Comparison of ENCODE assay signal across 11 mouse cellular contexts in the genomic region with DNA sequence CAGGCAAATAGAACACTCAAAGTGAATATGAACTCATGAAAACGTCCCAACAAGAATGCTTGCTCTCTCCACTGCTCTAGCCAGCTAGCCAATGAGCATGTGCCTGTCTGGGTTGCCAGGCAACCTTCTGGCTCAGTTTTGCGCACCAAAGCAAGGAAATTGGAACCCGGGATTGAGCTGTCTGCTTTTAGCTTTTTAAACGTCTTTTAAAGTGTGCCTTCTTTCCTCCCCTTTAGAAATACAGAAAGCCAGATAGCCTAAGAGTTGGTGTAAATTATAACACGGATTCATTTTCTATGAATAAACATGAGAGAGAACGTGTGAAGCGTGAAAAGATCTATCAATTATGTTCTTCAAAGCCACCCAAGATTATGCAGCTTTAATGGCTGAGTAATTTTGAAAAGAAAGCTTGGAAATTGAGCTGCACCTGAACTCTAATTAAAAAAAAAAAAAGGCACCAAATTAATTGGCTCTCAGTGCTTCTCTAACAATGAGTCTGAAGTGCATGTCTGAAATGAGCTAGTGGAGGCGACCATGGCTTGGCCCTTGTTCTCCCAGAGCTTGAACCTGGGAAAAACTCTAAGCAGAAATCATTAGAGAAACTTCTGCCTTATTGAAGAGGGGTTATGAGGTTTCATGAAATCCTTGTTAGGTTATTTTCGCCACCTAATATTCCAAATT. TPM values are rescaled to one million over a fixed set of nuclear protein-coding genes. Genes with fewer than 3 reads are reported as not detected.
DNase-seq lines count a peak whose midpoint lies in the region; ATAC-seq and TF ChIP-seq lines count a peak whose summit lies in the region.
"Had no signal": no experiment of that assay in that cellular context is flagged by ENCODE, and none has a peak within 500 bp of the region (broad histone marks: within the 10 kb centered on the region; RNA-seq: fewer than 3 reads in every experiment).

No protein-coding gene starts in this region.

- no peaks in the 10 kb centered on the region for H3K4me1 ChIP-seq in kidney, adult 2 months (ENCODE audit: control insufficient read depth, insufficient read depth, low read length)
- peaks cover 5% of the 10 kb centered on the region; the same call in 1 of the 2 replicates for H3K4me1 ChIP-seq in hindbrain, postnatal 0 days (ENCODE audit: insufficient read depth, low read length)
- H3K4me1 ChIP-seq: heart, embryonic 15.5 days had no signal

- H3K4me2 ChIP-seq in hindbrain, postnatal 0 days (ENCODE audit: low read depth, low read length), result peak overlapping the region; percentile 42
- H3K4me2 ChIP-seq: heart, embryonic 15.5 days had no signal

- 31% methylated on average over 9 of the region's 9 CpGs for WGBS in kidney, adult 2 months
- WGBS in hindbrain, postnatal 0 days, result 17% methylated on average over 9 of the region's 9 CpGs

- H3K9ac ChIP-seq in hindbrain, postnatal 0 days (replicated peaks; ENCODE audit: low read length), result no peak overlapping the region
- H3K9ac ChIP-seq: heart, embryonic 15.5 days had no signal

- no peaks in the 10 kb centered on the region for H3K27me3 ChIP-seq in kidney, adult 2 months (replicated peaks; ENCODE audit: control insufficient read depth, insufficient read depth, low read length)
- H3K27me3 ChIP-seq in hindbrain, postnatal 0 days (ENCODE audit: insufficient read depth, low read length), result no peaks in the 10 kb centered on the region
- H3K27me3 ChIP-seq: heart, embryonic 15.5 days; megakaryocyte, embryonic 14.5 days had no signal

- no peaks in the 10 kb centered on the region for H3K36me3 ChIP-seq in kidney, adult 2 months (ENCODE audit: control insufficient read depth, insufficient read depth, low read length)
- no peaks in the 10 kb centered on the region for H3K36me3 ChIP-seq in hindbrain, postnatal 0 days (ENCODE audit: insufficient read depth, low read length)
- H3K36me3 ChIP-seq: heart, embryonic 15.5 days had no signal

- TF ChIP-seq POLR2A in kidney, adult 2 months (IDR thresholded peaks at IDR 0.05; ENCODE audit: low read depth, low read length), result no peak

- H3K27ac ChIP-seq in kidney, adult 2 months (ENCODE audit: insufficient read depth, low read depth, low read length), result no peak overlapping the region
- H3K27ac ChIP-seq in hindbrain, postnatal 0 days, result no peak overlapping the region
- H3K27ac ChIP-seq: heart, embryonic 15.5 days had no signal

- DNase-seq in kidney, adult 2 months, result peak; percentile 23
- no peak for DNase-seq in kidney, postnatal 25 days
- peak; percentile 76 for DNase-seq in hindbrain, postnatal 0 days (ENCODE audit: low spot score)
- DNase-seq in left cerebral cortex, postnatal 4 days, result peak; percentile 24
- peak; percentile 49 for DNase-seq in right cerebral cortex, postnatal 4 days
- no peak for DNase-seq in heart, postnatal 25 days (ENCODE audit: low spot score)
- no peak for DNase-seq in spleen, adult 18-20 months

- no peak for TF ChIP-seq CTCF in kidney, adult 2 months (conservative IDR thresholded peaks at IDR 0.05; ENCODE audit: insufficient read depth, insufficient read length, low read depth, low read length)
- TF ChIP-seq CTCF in hindbrain, postnatal 0 days (IDR thresholded peaks at IDR 0.05; ENCODE audit: low read depth), result no peak

- H3K9me3 ChIP-seq in hindbrain, postnatal 0 days (ENCODE audit: low read length), result no peaks in the 10 kb centered on the region
- H3K9me3 ChIP-seq: heart, embryonic 15.5 days; megakaryocyte, embryonic 14.5 days had no signal

- intact Hi-C loops in left cerebral cortex, postnatal 4 days (cut with DNase I), result no loop called here
- intact Hi-C loops in heart, postnatal 25 days (cut with DNase I), result no loop called here

- ATAC-seq in hindbrain, postnatal 0 days, result peak; percentile 83
- ATAC-seq in erythroblast, adult 5-6 weeks (replicated peaks; ENCODE audit: low FRiP score, poor library complexity, severe bottlenecking), result no peak

- H3K4me3 ChIP-seq in kidney, adult 2 months (ENCODE audit: insufficient read depth, low read depth, low read length), result no peak overlapping the region
- H3K4me3 ChIP-seq in hindbrain, postnatal 0 days (ENCODE audit: low read length), result no peak overlapping the region
- H3K4me3 ChIP-seq: heart, embryonic 15.5 days; megakaryocyte, embryonic 14.5 days had no signal

RNA-seq across cellular contexts. Expression of a gene that starts 6.0 kb away (rescaled TPM):
- 2.0 and 2.6 TPM in 2 replicates for polyA plus RNA-seq in kidney, adult 2 months (2012; rRNA removed)
- total RNA-seq in hindbrain, postnatal 0 days (2014; rRNA removed), result not detected in 2 replicates
- polyA plus RNA-seq in hindbrain, postnatal 0 days (2015; fragmentation: Nextera tagmentation; extraction: Ambion mirVana), result not detected in 2 replicates
- total RNA-seq in left cerebral cortex, postnatal 4 days (2021), result not detected
- total RNA-seq in erythroblast, adult 5-6 weeks (2015; ENCODE audit: low replicate concordance), result not detected in 2 replicates
- not detected in 2 replicates for total RNA-seq in erythroblast, adult 5-6 weeks (2017; ENCODE audit: low replicate concordance)
- not detected for total RNA-seq in heart, postnatal 25 days (2021)
- polyA plus RNA-seq: C2C12 had no signal

RNA-seq across cellular contexts. Expression of a gene that starts 48.1 kb away (rescaled TPM):
- 6.4 and 7.0 TPM in 2 replicates for polyA plus RNA-seq in kidney, adult 2 months (2012; rRNA removed)
- 13.5 and 25.6 TPM in 2 replicates for total RNA-seq in hindbrain, postnatal 0 days (2014; rRNA removed)
- polyA plus RNA-seq in hindbrain, postnatal 0 days (2015; fragmentation: Nextera tagmentation; extraction: Ambion mirVana), result 43.1 and 45.1 TPM in 2 replicates
- total RNA-seq in left cerebral cortex, postnatal 4 days (2021), result 10 to 100 TPM; 57.0 to 66.0 TPM
- 8.6 and 21.3 TPM in 2 replicates for total RNA-seq in erythroblast, adult 5-6 weeks (2015; ENCODE audit: low replicate concordance)
- total RNA-seq in erythroblast, adult 5-6 weeks (2017; ENCODE audit: low replicate concordance), result 15.9 and 16.7 TPM in 2 replicates
- 10 to 100 TPM; 25.4 to 26.3 TPM for total RNA-seq in heart, postnatal 25 days (2021)

Comparison
In these comparisons a context has a peak if more than half of its experiments do, and no peak if none do; other contexts are left out.
1. DNase-seq: peak in kidney, adult 2 months (single experiment), hindbrain, postnatal 0 days (single experiment), left cerebral cortex, postnatal 4 days (single experiment) and right cerebral cortex, postnatal 4 days (single experiment); none in kidney, postnatal 25 days (0 of 2), heart, postnatal 25 days (single experiment) and spleen, adult 18-20 months (0 of 2).